Mouse (Mus musculus) inflammation-experienced regulatory T-cells (primary cell): ENCODE measurements around the gene Vmn2r26. TPM values are rescaled to one million over a fixed set of nuclear protein-coding genes. Genes with fewer than 3 reads are reported as not detected.

Experiments
- polyA plus RNA-seq, 2 experiments: library from polyadenylated mRNA; unstranded; fragments of 100-300 nt; shearing (Covaris generic); gene quantifications; one replicate each; pipeline ENCODE4 v1.2.1; 2017

The Vmn2r26 gene
- under 1 TPM; 0.10 to 0.92 TPM for polyA plus RNA-seq

GRCm38 (mm10) chr6:124024268-124024667 lies at the start of gene Vmn2r26:
TSS of gene Vmn2r26 (plus strand) at chr6:124024568.

Other genes with a start within 250 kb of the Vmn2r26 start
- gene Vmn2r24, start 245.7 kb upstream of the Vmn2r26 start, polyA plus RNA-seq = under 1 TPM; 0.10 to 0.22 TPM
- under 1 TPM; 0.14 to 0.18 TPM for gene Vmn2r25, start 171.1 kb upstream of the Vmn2r26 start, polyA plus RNA-seq
- gene Vmn2r27, start 207.3 kb downstream of the Vmn2r26 start, polyA plus RNA-seq = under 1 TPM in 1 of 2 experiments, not detected in 1; 0.32 TPM